Mouse (Mus musculus): ENCODE data around the gene Ms4a3. TPM values are rescaled to one million over a fixed set of nuclear protein-coding genes. Genes with fewer than 3 reads are reported as not detected.

The Ms4a3 gene
- polyA plus RNA-seq (2016; fragmentation: Nextera tagmentation; extraction: Ambion mirVana) = not detected in 2 replicates

- no peak within 1 kb of the TSS for H3K27ac ChIP-seq (replicated peaks)
- H3K4me3 ChIP-seq = no peak within 1 kb of the TSS
- no peaks in the 10 kb centered on the region for H3K4me1 ChIP-seq
- H3K9ac ChIP-seq (replicated peaks) = no peak within 1 kb of the TSS
- no peaks in the 10 kb centered on the region for H3K9me3 ChIP-seq
- ATAC-seq (ENCODE audit: low FRiP score, low read depth) = no peak
- H3K27me3 ChIP-seq = no peaks in the 10 kb centered on the region
- H3K36me3 ChIP-seq = no peaks in the 10 kb centered on the region
- no peak within 1 kb of the TSS for H3K4me2 ChIP-seq (replicated peaks)
- 56% methylated on average over 1 of the region's 1 CpGs for WGBS
Measured at GRCm38 (mm10) chr19:11640732-11641131, at the start of gene Ms4a3. TSS of gene Ms4a3 (minus strand) at chr19:11640851.

- no peak overlapping the region for H3K4me3 ChIP-seq
- no peak for ATAC-seq (ENCODE audit: low FRiP score, low read depth)
Measured at GRCm38 (mm10) chr19:11661562-11661961, 20.9 kb upstream of the Ms4a3 start.

GRCm38 (mm10) chr19:11660459-11660858 is 19.8 kb upstream of the Ms4a3 start, which contains the start of gene Oosp2:
TSS of gene Oosp2 (minus strand) at chr19:11660559.
- Histone ChIP-seq H3K36me3 (no peaks in the 10 kb centered on the region), H3K4me3 (no peak within 1 kb of the TSS), H3K4me2 (replicated peaks) (no peak within 1 kb of the TSS), H3K4me1 (no peaks in the 10 kb centered on the region), H3K27me3 (no peaks in the 10 kb centered on the region), H3K9ac (replicated peaks) (no peak within 1 kb of the TSS), H3K27ac (replicated peaks) (no peak within 1 kb of the TSS), H3K9me3 (no peaks in the 10 kb centered on the region)
- WGBS = 95% methylated on average over 5 of the region's 5 CpGs
- no peak for ATAC-seq (ENCODE audit: low FRiP score, low read depth)

More at GRCm38 (mm10) chr19:11661562-11661961, 20.9 kb upstream of the Ms4a3 start:
- Histone ChIP-seq H3K4me1 (no peaks in the 10 kb centered on the region), H3K9ac (replicated peaks) (no peak overlapping the region), H3K4me2 (replicated peaks) (no peak overlapping the region), H3K9me3 (no peaks in the 10 kb centered on the region), H3K27me3 (no peaks in the 10 kb centered on the region), H3K27ac (replicated peaks) (no peak overlapping the region), H3K36me3 (no peaks in the 10 kb centered on the region)

- Histone ChIP-seq H3K4me2 (replicated peaks) (no peak overlapping the region), H3K4me1 (no peaks in the 10 kb centered on the region), H3K9ac (replicated peaks) (no peak overlapping the region), H3K36me3 (no peaks in the 10 kb centered on the region), H3K9me3 (no peaks in the 10 kb centered on the region), H3K27ac (replicated peaks) (no peak overlapping the region), H3K4me3 (no peak overlapping the region), H3K27me3 (no peaks in the 10 kb centered on the region)
- 81% methylated on average over 2 of the region's 2 CpGs for WGBS
- no peak for ATAC-seq (ENCODE audit: low FRiP score, low read depth)
Measured at GRCm38 (mm10) chr19:11659142-11659541, 18.5 kb upstream of the Ms4a3 start.

GRCm38 (mm10) chr19:11649564-11649963 is 8.9 kb upstream of the Ms4a3 start:
- Histone ChIP-seq H3K36me3 (no peaks in the 10 kb centered on the region), H3K9me3 (no peaks in the 10 kb centered on the region), H3K4me3 (no peak overlapping the region), H3K4me1 (no peaks in the 10 kb centered on the region), H3K27me3 (no peaks in the 10 kb centered on the region), H3K9ac (replicated peaks) (no peak overlapping the region), H3K27ac (replicated peaks) (no peak overlapping the region), H3K4me2 (replicated peaks) (no peak overlapping the region)
- no peak for ATAC-seq (ENCODE audit: low FRiP score, low read depth)
- 87% methylated on average over 4 of the region's 4 CpGs for WGBS

- WGBS = 82% methylated on average over 3 of the region's 3 CpGs
- H3K9ac ChIP-seq (replicated peaks) = no peak overlapping the region
- H3K4me1 ChIP-seq = no peaks in the 10 kb centered on the region
Measured at GRCm38 (mm10) chr19:11646166-11646565, 5.5 kb upstream of the Ms4a3 start.

GRCm38 (mm10) chr19:11639038-11639437 is 1.6 kb downstream of the Ms4a3 start:
- Histone ChIP-seq H3K36me3 (no peaks in the 10 kb centered on the region), H3K27ac (replicated peaks) (no peak overlapping the region), H3K4me2 (replicated peaks) (no peak overlapping the region), H3K4me1 (no peaks in the 10 kb centered on the region), H3K4me3 (no peak overlapping the region), H3K27me3 (no peaks in the 10 kb centered on the region), H3K9me3 (no peaks in the 10 kb centered on the region), H3K9ac (replicated peaks) (no peak overlapping the region)
- ATAC-seq (ENCODE audit: low FRiP score, low read depth) = no peak
- WGBS = 80% methylated on average over 4 of the region's 4 CpGs

More at GRCm38 (mm10) chr19:11646166-11646565, 5.5 kb upstream of the Ms4a3 start:
- Histone ChIP-seq H3K27ac (replicated peaks) (no peak overlapping the region), H3K9me3 (no peaks in the 10 kb centered on the region), H3K4me3 (no peak overlapping the region), H3K27me3 (no peaks in the 10 kb centered on the region), H3K4me2 (replicated peaks) (no peak overlapping the region), H3K36me3 (no peaks in the 10 kb centered on the region)
- ATAC-seq (ENCODE audit: low FRiP score, low read depth) = no peak

GRCm38 (mm10) chr19:11635572-11635971 is 5.1 kb downstream of the Ms4a3 start:
- H3K4me1 ChIP-seq = no peaks in the 10 kb centered on the region
- no peak overlapping the region for H3K4me2 ChIP-seq (replicated peaks)
- H3K36me3 ChIP-seq = no peaks in the 10 kb centered on the region
- ATAC-seq (ENCODE audit: low FRiP score, low read depth) = no peak
- H3K27me3 ChIP-seq = no peaks in the 10 kb centered on the region
- no peak overlapping the region for H3K4me3 ChIP-seq
- no peak overlapping the region for H3K9ac ChIP-seq (replicated peaks)
- no peaks in the 10 kb centered on the region for H3K9me3 ChIP-seq
- H3K27ac ChIP-seq (replicated peaks) = no peak overlapping the region
- 83% methylated on average over 5 of the region's 5 CpGs for WGBS

GRCm38 (mm10) chr19:11634330-11634729 is 6.3 kb downstream of the Ms4a3 start:
- Histone ChIP-seq H3K4me2 (replicated peaks) (no peak overlapping the region), H3K27ac (replicated peaks) (no peak overlapping the region), H3K4me1 (no peaks in the 10 kb centered on the region), H3K4me3 (no peak overlapping the region), H3K36me3 (no peaks in the 10 kb centered on the region), H3K9ac (replicated peaks) (no peak overlapping the region), H3K9me3 (no peaks in the 10 kb centered on the region), H3K27me3 (no peaks in the 10 kb centered on the region)
- 78% methylated on average over 2 of the region's 2 CpGs for WGBS
- no peak for ATAC-seq (ENCODE audit: low FRiP score, low read depth)

- Histone ChIP-seq H3K27ac (replicated peaks) (no peak overlapping the region), H3K4me2 (replicated peaks) (no peak overlapping the region), H3K36me3 (no peaks in the 10 kb centered on the region), H3K27me3 (no peaks in the 10 kb centered on the region), H3K4me1 (no peaks in the 10 kb centered on the region), H3K9ac (replicated peaks) (no peak overlapping the region), H3K4me3 (no peak overlapping the region), H3K9me3 (no peaks in the 10 kb centered on the region)
- ATAC-seq (ENCODE audit: low FRiP score, low read depth) = no peak
- 84% methylated on average over 1 of the region's 1 CpGs for WGBS
Measured at GRCm38 (mm10) chr19:11633732-11634131, 6.9 kb downstream of the Ms4a3 start.

GRCm38 (mm10) chr19:11625231-11625630 is 15.4 kb downstream of the Ms4a3 start:
- no peak overlapping the region for H3K4me2 ChIP-seq (replicated peaks)
- H3K4me3 ChIP-seq = no peak overlapping the region
- no peak for ATAC-seq (ENCODE audit: low FRiP score, low read depth)
- H3K9me3 ChIP-seq = no peaks in the 10 kb centered on the region
- WGBS = 83% methylated on average over 5 of the region's 5 CpGs
- no peaks in the 10 kb centered on the region for H3K4me1 ChIP-seq
- no peaks in the 10 kb centered on the region for H3K36me3 ChIP-seq
- H3K9ac ChIP-seq (replicated peaks) = no peak overlapping the region
- H3K27me3 ChIP-seq = no peaks in the 10 kb centered on the region
- no peak overlapping the region for H3K27ac ChIP-seq (replicated peaks)

GRCm38 (mm10) chr19:11624800-11625199 is 15.9 kb downstream of the Ms4a3 start:
- Histone ChIP-seq H3K4me1 (no peaks in the 10 kb centered on the region), H3K9me3 (no peaks in the 10 kb centered on the region), H3K4me3 (no peak overlapping the region), H3K36me3 (no peaks in the 10 kb centered on the region), H3K27me3 (no peaks in the 10 kb centered on the region), H3K4me2 (replicated peaks) (no peak overlapping the region), H3K27ac (replicated peaks) (no peak overlapping the region), H3K9ac (replicated peaks) (no peak overlapping the region)
- no peak for ATAC-seq (ENCODE audit: low FRiP score, low read depth)

- 93% methylated on average over 2 of the region's 2 CpGs for WGBS
- Histone ChIP-seq H3K4me2 (replicated peaks) (no peak within 1 kb of the TSS), H3K9ac (replicated peaks) (no peak within 1 kb of the TSS), H3K4me3 (no peak within 1 kb of the TSS), H3K27ac (replicated peaks) (no peak within 1 kb of the TSS), H3K36me3 (no peaks in the 10 kb centered on the region), H3K4me1 (no peaks in the 10 kb centered on the region), H3K9me3 (no peaks in the 10 kb centered on the region), H3K27me3 (no peaks in the 10 kb centered on the region)
- no peak for ATAC-seq (ENCODE audit: low FRiP score, low read depth)
Measured at GRCm38 (mm10) chr19:11623551-11623950, 17.1 kb downstream of the Ms4a3 start, which contains the start of gene Ms4a2. TSS of gene Ms4a2 (minus strand) at chr19:11623719.
